Mouse (Mus musculus) olfactory bulb, adult 2 months (tissue): ENCODE data around the gene Uchl4.

Experiments
- CTCF ChIP-seq: fragments of 200-500 bp; IDR thresholded peaks from 2 replicates; pipeline ENCODE4 v1.5.1; 2012; ENCODE audit warnings: low read depth, mild to moderate bottlenecking, low read length, moderate library complexity; ENCODE audit not compliant: insufficient read depth
- POLR2A ChIP-seq: fragments of 200-500 bp; IDR thresholded peaks from 2 replicates; pipeline ENCODE4 v1.6.1; 2012; ENCODE audit warnings: mild to moderate bottlenecking, low read depth, low read length, moderate library complexity; ENCODE audit not compliant: insufficient read depth

GRCm38 (mm10) chr9:64195554-64195953 is 39.4 kb upstream of the Uchl4 start:
- TF ChIP-seq POLR2A (no peak), CTCF (no peak)
